In genomic region chr17:34121172-34121878, GRCm38 (mm10) we compare ENCODE assay signal across 1 mouse cellular context.
TF ChIP-seq lines count a peak whose summit lies in the region.

No protein-coding gene starts in this region.

TF ChIP-seq in CH12.LX, 34 proteins besides CTCF, POLR2A, EP300 and RAD21 (continued from another document):
- TF ChIP-seq JUND (conservative IDR thresholded peaks at IDR 0.05; ENCODE audit: low read depth, low read length) (no peak), PAX5 (IDR thresholded peaks at IDR 0.05; ENCODE audit: low read length) (no peak), TCF12 (IDR thresholded peaks at IDR 0.05; ENCODE audit: low read depth, low read length) (peak; percentile 3; the same call in 1 of the 2 replicates), TBP (conservative IDR thresholded peaks at IDR 0.05; ENCODE audit: low read depth, low read length) (no peak), UBTF (IDR thresholded peaks at IDR 0.05; ENCODE audit: low read depth, low read length) (peak; percentile 13; the same call in 1 of the 2 replicates), ETS1 (conservative IDR thresholded peaks at IDR 0.05; ENCODE audit: low read depth, low read length) (no peak), ZC3H11A (IDR thresholded peaks at IDR 0.05; ENCODE audit: low read depth, low read length) (no peak), NELFE (IDR thresholded peaks at IDR 0.05; ENCODE audit: low read depth, low read length) (0 out of 2 replicates have a peak, but pooled peaks have one; percentile 39), BHLHE40 (IDR thresholded peaks at IDR 0.05; ENCODE audit: low read depth, low read length) (peak; percentile 4; the same call in 1 of the 2 replicates), ZKSCAN1 (IDR thresholded peaks at IDR 0.05; ENCODE audit: borderline replicate concordance, low read depth, low read length) (no peak), ZNF384 (IDR thresholded peaks at IDR 0.05; ENCODE audit: low read depth, low read length) (no peak), POLR2AphosphoS2 (IDR thresholded peaks at IDR 0.05; ENCODE audit: low read depth, low read length) (peak; percentile 3; the same call in 1 of the 2 replicates), KAT2A (IDR thresholded peaks at IDR 0.05; ENCODE audit: insufficient replicate concordance, low read length) (no peak), MAX (IDR thresholded peaks at IDR 0.05; ENCODE audit: low read length) (no peak), MAZ (IDR thresholded peaks at IDR 0.05; ENCODE audit: low read depth, low read length) (peak; percentile 42; the same call in 1 of the 2 replicates), HCFC1 (IDR thresholded peaks at IDR 0.05; ENCODE audit: low read depth, low read length) (no peak), JUN (IDR thresholded peaks at IDR 0.05; ENCODE audit: insufficient read depth, low read depth, low read length) (no peak), ZMIZ1 (IDR thresholded peaks at IDR 0.05; ENCODE audit: low read depth, low read length) (no peak; the same call in 1 of the 2 replicates), MYC (IDR thresholded peaks at IDR 0.05; ENCODE audit: low read depth, low read length) (peak; percentile 9; the same call in 1 of the 2 replicates), MXI1 (IDR thresholded peaks at IDR 0.05; ENCODE audit: low read depth, low read length) (no peak; the same call in none of the 2 replicates)
